Mouse (Mus musculus) liver, embryonic 12.5 days (tissue): ENCODE measurements around the gene Atl1. TPM values are rescaled to one million over a fixed set of nuclear protein-coding genes. Genes with fewer than 3 reads are reported as not detected.

Experiments
- ATAC-seq: fragments of 200-750 bp; cut with Nextera tagmentation; 2 replicates; pipeline ENCODE4 v1.8.0; 2017; ENCODE audit warnings: moderate number of reproducible peaks, mild to moderate bottlenecking, moderate library complexity
- H3K27ac ChIP-seq: fragments of 300-500 bp; sonication (generic); 2 replicates; pipeline ENCODE4 v1.5.1; 2016; ENCODE audit warnings: mild to moderate bottlenecking
- H3K27me3 ChIP-seq: fragments of 300-500 bp; sonication (generic); replicated peaks from 2 replicates; pipeline ENCODE4 v1.6.1; 2016; ENCODE audit warnings: mild to moderate bottlenecking, moderate library complexity
- H3K36me3 ChIP-seq: fragments of 300-500 bp; sonication (generic); 2 replicates; pipeline ENCODE4 v1.6.1; 2016; ENCODE audit warnings: mild to moderate bottlenecking, moderate library complexity
- H3K4me1 ChIP-seq: fragments of 300-500 bp; sonication (generic); 2 replicates; pipeline ENCODE4 v1.6.1; 2016
- H3K4me2 ChIP-seq: fragments of 300-500 bp; sonication (generic); 2 replicates; pipeline ENCODE4 v1.6.1; 2016; ENCODE audit warnings: mild to moderate bottlenecking, moderate library complexity
- H3K4me3 ChIP-seq: fragments of 300-500 bp; sonication (generic); 2 replicates; pipeline ENCODE4 v1.5.1; 2016; ENCODE audit warnings: mild to moderate bottlenecking, moderate library complexity
- H3K9ac ChIP-seq: fragments of 300-500 bp; sonication (generic); 2 replicates; pipeline ENCODE4 v1.6.1; 2016; ENCODE audit warnings: mild to moderate bottlenecking, moderate library complexity
- H3K9me3 ChIP-seq: fragments of 300-500 bp; sonication (generic); replicated peaks from 2 replicates; pipeline ENCODE4 v1.6.1; 2016; ENCODE audit warnings: mild to moderate bottlenecking, moderate library complexity
- WGBS: fragments of 180-500 bp; shearing (Covaris S2); methylation state at CpG from one replicate; pipeline ENCODE4 v1.1.7; 2016; ENCODE audit not compliant: insufficient replicate concordance; 5-methylcytosine and 5-hydroxymethylcytosine counted together
- polyA plus RNA-seq: library from polyadenylated mRNA; unstranded; fragments of >200 nt; fragmentation: Nextera tagmentation; extraction: Ambion mirVana; gene quantifications from 2 replicates; pipeline ENCODE4 v1.2.1, GENCODE M21; 2016

Atl1 gene
- polyA plus RNA-seq, 1 experiment from 2014 or later, result 1.7 TPM

GRCm38 (mm10) chr12:69995382-69995781 is 103.0 kb downstream of the Atl1 start:
- Histone ChIP-seq H3K9me3 (no peaks in the 10 kb centered on the region), H3K4me1 (no peaks in the 10 kb centered on the region), H3K4me2 (no peak overlapping the region), H3K27ac (no peak overlapping the region), H3K27me3 (no peaks in the 10 kb centered on the region), H3K36me3 (no peaks in the 10 kb centered on the region), H3K9ac (no peak overlapping the region), H3K4me3 (no peak overlapping the region)
- WGBS, result 72% methylated on average over 3 of the region's 3 CpGs
- no peak for ATAC-seq

GRCm38 (mm10) chr12:69998186-69998983 is 106.0 kb downstream of the Atl1 start:
- H3K9me3 ChIP-seq, result no peaks in the 10 kb centered on the region
- 60% methylated on average over 13 of the region's 13 CpGs for WGBS
- no peaks in the 10 kb centered on the region for H3K4me1 ChIP-seq
- ATAC-seq, result no peak
- H3K4me3 ChIP-seq, result no peak overlapping the region
- H3K36me3 ChIP-seq, result no peaks in the 10 kb centered on the region
- no peak overlapping the region for H3K9ac ChIP-seq
- no peaks in the 10 kb centered on the region for H3K27me3 ChIP-seq
- H3K27ac ChIP-seq, result no peak overlapping the region
- no peak overlapping the region for H3K4me2 ChIP-seq

GRCm38 (mm10) chr12:70005103-70005502 is 112.7 kb downstream of the Atl1 start:
- Histone ChIP-seq H3K4me3 (no peak overlapping the region), H3K4me1 (no peaks in the 10 kb centered on the region), H3K4me2 (no peak overlapping the region), H3K27me3 (no peaks in the 10 kb centered on the region), H3K27ac (no peak overlapping the region), H3K9me3 (no peaks in the 10 kb centered on the region), H3K36me3 (no peaks in the 10 kb centered on the region), H3K9ac (no peak overlapping the region)
- 48% methylated on average over 4 of the region's 4 CpGs for WGBS
- ATAC-seq, result no peak

GRCm38 (mm10) chr12:70010356-70010755 is 117.9 kb downstream of the Atl1 start:
- no peak overlapping the region for H3K4me3 ChIP-seq
- no peak for ATAC-seq
- no peak overlapping the region for H3K4me2 ChIP-seq
- no peak overlapping the region for H3K27ac ChIP-seq
- WGBS, result 80% methylated on average over 4 of the region's 4 CpGs
- H3K27me3 ChIP-seq, result no peaks in the 10 kb centered on the region
- H3K9ac ChIP-seq, result no peak overlapping the region
- peaks cover 5% of the 10 kb centered on the region; the same call in 1 of the 2 replicates for H3K36me3 ChIP-seq
- peaks cover 4% of the 10 kb centered on the region; the same call in 1 of the 2 replicates for H3K9me3 ChIP-seq
- H3K4me1 ChIP-seq, result no peaks in the 10 kb centered on the region

- Histone ChIP-seq H3K4me1 (no peaks in the 10 kb centered on the region), H3K9ac (no peak overlapping the region), H3K36me3 (peaks cover 5% of the 10 kb centered on the region; the same call in 1 of the 2 replicates), H3K4me3 (no peak overlapping the region), H3K9me3 (peaks cover 4% of the 10 kb centered on the region; the same call in 1 of the 2 replicates), H3K27ac (no peak overlapping the region), H3K4me2 (no peak overlapping the region), H3K27me3 (no peaks in the 10 kb centered on the region)
- no peak for ATAC-seq
- WGBS, result 73% methylated on average over 5 of the region's 5 CpGs
These were observed 119.3 kb downstream of the Atl1 start for GRCm38 (mm10) chr12:70011681-70012080.

GRCm38 (mm10) chr12:70015936-70016335 is 123.5 kb downstream of the Atl1 start:
- H3K4me1 ChIP-seq, result no peaks in the 10 kb centered on the region
- no peak overlapping the region for H3K27ac ChIP-seq
- H3K27me3 ChIP-seq, result no peaks in the 10 kb centered on the region
- H3K9me3 ChIP-seq, result peaks cover 2% of the 10 kb centered on the region; the same call in 1 of the 2 replicates
- H3K36me3 ChIP-seq, result peaks cover 22% of the 10 kb centered on the region
- H3K4me2 ChIP-seq, result no peak overlapping the region
- H3K9ac ChIP-seq, result no peak overlapping the region
- no peak for ATAC-seq
- no peak overlapping the region for H3K4me3 ChIP-seq
- WGBS, result 63% methylated on average over 4 of the region's 4 CpGs

Other genes with a start within 250 kb of the Atl1 start
- gene Sos2, start 210.8 kb upstream of the Atl1 start, polyA plus RNA-seq, result 4.9 and 5.2 TPM in 2 replicates
- gene L2hgdh, start 167.7 kb upstream of the Atl1 start, polyA plus RNA-seq, result 19.8 and 20.6 TPM in 2 replicates
- 20.7 and 23.8 TPM in 2 replicates for gene Atp5s, start 167.7 kb upstream of the Atl1 start, polyA plus RNA-seq
- gene Cdkl1, start 101.3 kb upstream of the Atl1 start, polyA plus RNA-seq, result 0.67 and 0.74 TPM in 2 replicates
- 31.8 and 34.1 TPM in 2 replicates for gene Map4k5, start 586 bp downstream of the Atl1 start, polyA plus RNA-seq
- 7.7 and 8.2 TPM in 2 replicates for gene Sav1, start 94.4 kb downstream of the Atl1 start, polyA plus RNA-seq
- gene Nin, start 221.1 kb downstream of the Atl1 start, polyA plus RNA-seq, result 4.0 and 4.4 TPM in 2 replicates